Mouse (Mus musculus) midbrain, postnatal 0 days (tissue): ENCODE data around the gene Rbms2. TPM values are rescaled to one million over a fixed set of nuclear protein-coding genes. Genes with fewer than 3 reads are reported as not detected.
"Not testable (repeated sequence)": the region's sequence is repeated elsewhere in the genome, so short reads cannot be mapped to it uniquely, and the experiment has no call there.

Experiments used
- ATAC-seq: fragments of 200-750 bp; cut with Nextera tagmentation; 2 replicates; pipeline ENCODE4 v1.8.0; 2017; ENCODE audit warnings: moderate number of reproducible peaks, mild to moderate bottlenecking, moderate TSS enrichment, moderate library complexity; ENCODE audit not compliant: low FRiP score
- DNase-seq: peaks from one replicate; pipeline ENCODE4 v3.0.0-alpha.2; 2015; ENCODE audit warnings: low spot score
- H3K27ac ChIP-seq: fragments of 300-500 bp; sonication (generic); 2 replicates; pipeline ENCODE4 v1.5.1; 2014; ENCODE audit warnings: low read depth, mild to moderate bottlenecking, low read length, mixed read lengths
- H3K27me3 ChIP-seq: fragments of 300-500 bp; sonication (generic); 2 replicates; pipeline ENCODE4 v1.6.1; 2014; ENCODE audit warnings: low read length, control low read depth, mixed read lengths; ENCODE audit not compliant: insufficient read depth
- H3K36me3 ChIP-seq: fragments of 300-500 bp; sonication (generic); 2 replicates; pipeline ENCODE4 v1.6.1; 2014; ENCODE audit warnings: low read length, control low read depth, mixed read lengths; ENCODE audit not compliant: insufficient read depth
- H3K4me1 ChIP-seq: fragments of 300-500 bp; sonication (generic); 2 replicates; pipeline ENCODE4 v1.6.1; 2014; ENCODE audit warnings: mild to moderate bottlenecking, control low read depth, antibody characterized with exemption, low read length, mixed read lengths; ENCODE audit not compliant: insufficient read depth
- H3K4me2 ChIP-seq: fragments of 300-500 bp; sonication (generic); 2 replicates; pipeline ENCODE4 v1.6.1; 2014; ENCODE audit warnings: low read depth, mild to moderate bottlenecking, low read length, mixed read lengths; ENCODE audit not compliant: poor library complexity, severe bottlenecking
- H3K4me3 ChIP-seq: fragments of 300-500 bp; sonication (generic); 2 replicates; pipeline ENCODE4 v1.5.1; 2014; ENCODE audit warnings: low read depth, mild to moderate bottlenecking, low read length, moderate library complexity
- H3K9ac ChIP-seq: fragments of 300-500 bp; sonication (generic); replicated peaks from 2 replicates; pipeline ENCODE4 v1.6.1; 2014; ENCODE audit warnings: mild to moderate bottlenecking, low read length, moderate library complexity, mixed read lengths; ENCODE audit not compliant: poor library complexity, severe bottlenecking
- H3K9me3 ChIP-seq: fragments of 300-500 bp; sonication (generic); 2 replicates; pipeline ENCODE4 v1.6.1; 2016; ENCODE audit warnings: low read length, control low read depth
- CTCF ChIP-seq: IDR thresholded peaks from 2 replicates; pipeline ENCODE4 v1.5.1; 2016; ENCODE audit warnings: antibody characterized with exemption, mild to moderate bottlenecking
- WGBS: fragments of 180-500 bp; shearing (Covaris S2); extraction: QIAGEN DNeasy Blood & Tissue Kit; methylation state at CpG from one replicate; pipeline ENCODE4 v1.1.7; 2014; 5-methylcytosine and 5-hydroxymethylcytosine counted together
- polyA plus RNA-seq: library from polyadenylated mRNA; unstranded; fragments of >200 nt; fragmentation: Nextera tagmentation; extraction: Ambion mirVana; gene quantifications from 2 replicates; pipeline ENCODE4 v1.2.1, GENCODE M21; 2015
- total RNA-seq: library from RNA; depleted of rRNA; stranded (reverse); fragments of >200 nt; gene quantifications from 2 replicates; pipeline ENCODE4 v1.2.3, GENCODE M21; 2014

Rbms2 gene
- total and polyA plus RNA-seq, 2 experiments from 2014 or later = 5.2 to 11.1 TPM

GRCm38 (mm10) chr10:128218387-128219117, 38.5 kb upstream of the Rbms2 start:
- Histone ChIP-seq H3K4me1 (no peaks in the 10 kb centered on the region), H3K4me3 (no peak overlapping the region), H3K9me3 (no peaks in the 10 kb centered on the region), H3K36me3 (no peaks in the 10 kb centered on the region), H3K4me2 (no peak overlapping the region), H3K27ac (no peak overlapping the region), H3K27me3 (no peaks in the 10 kb centered on the region), H3K9ac (no peak overlapping the region)
- 93% methylated on average over 18 of the region's 18 CpGs for WGBS
- no peak for ATAC-seq
- no peak for DNase-seq
- no peak for TF ChIP-seq CTCF

GRCm38 (mm10) chr10:128214981-128215380, 34.9 kb upstream of the Rbms2 start:
- Histone ChIP-seq H3K4me2 (no peak overlapping the region), H3K9me3 (no peaks in the 10 kb centered on the region), H3K36me3 (no peaks in the 10 kb centered on the region), H3K27me3 (no peaks in the 10 kb centered on the region), H3K9ac (no peak overlapping the region), H3K4me1 (peaks cover 7% of the 10 kb centered on the region; the same call in 1 of the 2 replicates), H3K27ac (no peak overlapping the region), H3K4me3 (no peak overlapping the region)
- WGBS = 84% methylated on average over 5 of the region's 5 CpGs
- no peak for ATAC-seq
- DNase-seq = no peak
- no peak for TF ChIP-seq CTCF

- H3K4me1 ChIP-seq, H3K27ac ChIP-seq, ATAC-seq, H3K9me3 ChIP-seq, H3K4me2 ChIP-seq, H3K27me3 ChIP-seq, DNase-seq, H3K9ac ChIP-seq, H3K4me3 ChIP-seq, H3K36me3 ChIP-seq: not testable (repeated sequence)
- WGBS = 94% methylated on average over 4 of the region's 4 CpGs
Observed at GRCm38 (mm10) chr10:128214112-128214511, 34.0 kb upstream of the Rbms2 start.

- peak overlapping the region; percentile 49 for H3K4me2 ChIP-seq
- WGBS = 1% methylated on average over 18 of the region's 18 CpGs
- H3K4me1 ChIP-seq = peaks cover 7% of the 10 kb centered on the region; the same call in 1 of the 2 replicates
- H3K36me3 ChIP-seq = no peaks in the 10 kb centered on the region
- DNase-seq (peak; percentile 62), ATAC-seq (no peak)
- peak overlapping the region; percentile 19 for H3K4me3 ChIP-seq
- no peak overlapping the region for H3K27ac ChIP-seq
- no peaks in the 10 kb centered on the region for H3K27me3 ChIP-seq
- H3K9me3 ChIP-seq = no peaks in the 10 kb centered on the region
- H3K9ac ChIP-seq = no peak overlapping the region
- TF ChIP-seq CTCF = peak; percentile 77
Observed at GRCm38 (mm10) chr10:128212871-128213323, 32.8 kb upstream of the Rbms2 start.

- peak overlapping the region; percentile 48; the same call in 1 of the 2 replicates for H3K9ac ChIP-seq
- no peaks in the 10 kb centered on the region for H3K9me3 ChIP-seq
- H3K4me2 ChIP-seq = peak overlapping the region; percentile 70
- H3K27me3 ChIP-seq = no peaks in the 10 kb centered on the region
- WGBS = 46% methylated on average over 6 of the region's 6 CpGs
- H3K36me3 ChIP-seq = peaks cover 4% of the 10 kb centered on the region; the same call in 1 of the 2 replicates
- no peak for DNase-seq
- no peak for TF ChIP-seq CTCF
- no peak for ATAC-seq
- H3K4me1 ChIP-seq = peaks cover 7% of the 10 kb centered on the region; the same call in 1 of the 2 replicates
- H3K27ac ChIP-seq = peak overlapping the region; percentile 68
- H3K4me3 ChIP-seq = peak overlapping the region; percentile 65
Observed at GRCm38 (mm10) chr10:128212148-128212547, 32.1 kb upstream of the Rbms2 start.

GRCm38 (mm10) chr10:128211390-128212108, 31.5 kb upstream of the Rbms2 start, which contains the start of gene Spryd4:
TSS of gene Spryd4 (minus strand) at chr10:128211807.
- Histone ChIP-seq H3K27me3 (no peaks in the 10 kb centered on the region), H3K4me3 (peak within 1 kb of the TSS; percentile 65), H3K4me2 (peak within 1 kb of the TSS; percentile 70), H3K36me3 (peaks cover 6% of the 10 kb centered on the region; the same call in 1 of the 2 replicates), H3K4me1 (peaks cover 7% of the 10 kb centered on the region; the same call in 1 of the 2 replicates), H3K9me3 (no peaks in the 10 kb centered on the region), H3K27ac (peak within 1 kb of the TSS; percentile 68), H3K9ac (peak within 1 kb of the TSS; percentile 68)
- TF ChIP-seq CTCF = peak; percentile 64
- peak; percentile 95 for DNase-seq
- under 1% methylated on average over 30 of the region's 30 CpGs for WGBS
- peak; percentile 95 for ATAC-seq
